Mouse (Mus musculus) embryo, embryonic 9.5 days (tissue): ENCODE results near the gene Fcer2a.

ENCODE experiments used
- DNase-seq: peaks from one replicate; pipeline ENCODE4 v3.0.0-alpha.2; 2017; ENCODE audit errors: extremely low spot score

Fcer2a gene

DNA sequence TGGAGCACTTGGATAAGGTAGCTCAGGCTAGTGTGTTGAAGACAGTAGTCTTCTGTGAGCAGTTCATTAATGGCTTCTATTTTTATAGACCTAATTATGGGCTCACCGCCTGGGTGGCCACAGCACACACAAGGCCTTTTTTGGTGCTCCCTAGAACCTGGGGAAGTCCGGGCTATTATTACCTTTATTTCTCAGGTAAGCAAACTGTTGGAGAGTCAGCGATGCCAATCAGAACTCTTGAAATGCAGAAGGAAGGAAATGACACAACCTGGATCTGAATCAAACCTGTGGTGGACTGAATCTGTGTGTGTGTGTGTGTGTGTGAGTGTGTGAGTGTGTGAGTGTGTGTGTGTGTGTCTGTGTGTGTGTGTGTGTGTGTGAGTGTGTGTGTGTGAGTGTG, at the start of gene Fcer2a:
Gene Fcer2a, minus strand, starts transcription at position 55 of the 400 bp plus-strand sequence.
- no peak for DNase-seq

DNA sequence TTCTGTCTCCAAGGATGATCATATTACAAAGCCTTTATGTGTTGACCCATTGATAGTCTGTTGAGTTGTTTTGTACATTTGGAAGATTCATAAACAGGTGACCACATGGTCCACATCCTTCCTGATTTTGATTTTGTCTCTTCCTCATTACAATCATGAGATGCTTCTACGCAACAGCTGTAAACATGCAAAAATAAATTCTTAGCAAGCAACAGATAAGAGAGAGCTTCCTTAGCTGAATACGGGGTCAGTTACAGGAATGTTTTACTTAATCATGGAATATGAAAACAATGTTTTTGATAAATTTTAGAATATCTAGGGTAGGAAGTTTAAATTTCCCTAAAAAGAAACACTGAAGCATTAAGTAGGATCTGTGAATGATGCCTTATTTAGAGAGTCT, 43.0 kb upstream of the Fcer2a start:
- DNase-seq, result no peak

DNA sequence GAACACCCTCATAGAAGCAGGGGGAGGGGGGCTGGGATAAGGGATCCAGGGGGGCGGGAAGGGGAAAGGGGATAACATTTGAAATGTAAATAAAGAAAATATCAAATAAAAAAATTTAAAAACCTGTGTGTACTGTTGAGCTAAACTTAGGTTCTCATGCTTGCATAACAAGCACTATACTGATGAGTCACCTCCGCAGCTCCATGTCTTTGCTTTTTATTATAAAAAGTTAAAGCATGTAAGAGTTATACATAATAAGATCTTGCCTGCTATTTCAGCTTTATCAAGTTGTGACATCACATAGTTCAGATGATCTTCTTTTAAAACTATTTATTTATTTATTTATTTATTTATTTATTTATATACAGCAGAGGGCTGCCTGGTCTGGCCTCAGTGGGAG, 41.6 kb upstream of the Fcer2a start:
- DNase-seq, result no peak

DNA sequence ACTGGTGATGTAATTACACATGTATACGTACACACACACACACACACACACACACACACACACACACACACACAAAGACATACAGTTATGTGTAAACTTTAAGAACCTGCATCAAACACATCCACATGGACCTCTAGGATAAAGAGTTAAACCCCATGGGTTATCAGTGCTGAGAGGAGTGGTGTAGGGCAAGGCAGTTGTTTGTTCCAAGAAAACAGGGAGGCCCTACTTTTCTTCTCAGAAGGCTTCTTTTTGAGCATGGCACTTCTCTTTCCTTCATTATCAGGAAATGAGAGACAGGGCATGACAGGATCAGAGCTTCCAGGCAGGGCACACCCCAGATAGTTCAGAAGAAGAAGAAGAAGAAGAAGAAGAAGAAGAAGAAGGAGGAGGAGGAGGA, 40.1 kb upstream of the Fcer2a start:
- no peak for DNase-seq

DNA sequence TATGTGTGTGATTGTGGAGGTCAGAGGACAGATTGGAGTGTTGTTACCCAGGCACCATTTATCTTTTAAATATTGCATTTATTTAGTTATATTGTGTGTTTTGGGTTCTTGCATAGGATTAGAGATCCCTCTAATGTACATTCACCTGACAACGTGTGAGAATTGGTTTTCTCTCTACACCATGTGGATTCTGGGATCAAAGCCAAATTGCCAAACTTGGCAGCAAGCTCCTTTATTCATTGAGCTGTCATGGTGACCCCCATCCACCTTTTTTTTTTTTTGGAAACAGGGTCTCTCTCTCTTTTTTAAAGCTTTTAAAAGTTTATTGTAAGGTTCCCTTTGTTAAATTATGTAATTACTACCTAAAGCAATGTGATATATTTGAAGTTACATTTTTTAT, 27.1 kb upstream of the Fcer2a start:
- no peak for DNase-seq

DNA sequence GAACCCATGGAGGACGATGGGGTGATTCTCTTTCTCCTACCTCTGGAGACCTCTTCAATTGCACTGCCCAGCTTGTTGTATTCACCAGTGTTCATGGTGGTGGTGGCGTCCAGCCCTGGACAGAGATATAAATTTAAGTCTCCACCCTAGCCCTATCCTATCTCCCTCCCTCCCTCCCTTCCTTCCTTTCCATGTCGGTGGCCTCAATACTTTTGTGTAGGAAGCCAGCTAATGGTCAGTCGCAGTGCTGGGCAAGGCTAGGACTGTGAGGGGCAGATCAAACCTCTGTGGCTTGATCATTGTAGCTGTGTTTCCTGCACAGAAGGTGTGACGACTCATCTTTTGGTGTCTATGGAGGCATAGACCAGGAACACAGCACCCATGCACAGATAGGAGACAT, 26.6 kb upstream of the Fcer2a start, which contains the start of gene Clec4g:
Gene Clec4g, minus strand, starts transcription at position 101 of the 400 bp plus-strand sequence.
- DNase-seq, result no peak

DNA sequence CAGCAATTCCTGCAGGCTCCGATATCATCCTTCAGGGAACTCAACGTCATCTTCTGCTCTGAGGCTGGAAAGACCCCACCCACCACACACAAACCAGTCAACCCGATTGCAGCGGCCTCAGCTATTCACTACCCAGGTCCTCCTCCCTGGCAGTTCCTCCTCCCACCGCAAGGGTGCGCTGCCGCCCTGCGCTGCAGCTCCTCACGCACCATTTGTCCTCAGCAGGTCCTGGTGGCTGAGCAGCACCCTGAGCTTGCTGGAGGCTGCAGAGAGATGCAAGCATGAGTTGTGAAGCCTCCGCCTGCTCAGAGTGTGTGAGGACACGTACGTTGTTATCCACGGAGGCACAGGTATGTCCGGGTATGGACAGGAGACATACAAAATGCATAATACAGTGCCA, 24.6 kb upstream of the Fcer2a start:
- peak; percentile 64 for DNase-seq

DNA sequence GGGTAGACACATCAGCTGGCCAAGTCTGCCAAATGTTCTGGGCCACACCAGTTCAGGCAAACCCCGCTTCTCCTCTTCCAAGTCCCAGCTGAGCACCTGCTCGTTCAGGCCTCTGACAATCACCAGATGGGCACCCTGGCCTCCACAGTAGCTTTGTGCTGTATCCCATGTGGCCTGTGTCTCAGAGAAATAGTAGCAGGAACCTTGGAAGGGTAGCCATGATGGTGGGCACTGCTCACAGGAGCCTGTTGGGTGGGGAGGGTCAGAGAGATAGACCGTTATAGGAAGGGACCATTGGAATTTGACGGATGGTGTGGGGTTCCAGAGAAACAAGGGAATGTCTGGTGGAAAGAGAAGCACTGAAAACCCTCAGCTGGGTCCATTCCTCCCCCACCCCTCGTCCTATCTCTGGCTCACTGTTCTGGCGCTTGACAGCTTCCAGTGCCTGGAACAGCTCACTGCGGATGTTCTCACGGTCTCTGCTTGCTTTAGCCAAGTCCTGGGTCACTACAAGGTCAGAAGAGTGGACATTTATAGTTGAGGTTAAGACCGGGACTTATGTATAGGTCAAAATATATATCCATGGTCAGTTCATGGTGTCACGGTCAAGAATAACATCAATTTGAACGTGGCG, 23.5 kb upstream of the Fcer2a start:
- no peak for DNase-seq

DNA sequence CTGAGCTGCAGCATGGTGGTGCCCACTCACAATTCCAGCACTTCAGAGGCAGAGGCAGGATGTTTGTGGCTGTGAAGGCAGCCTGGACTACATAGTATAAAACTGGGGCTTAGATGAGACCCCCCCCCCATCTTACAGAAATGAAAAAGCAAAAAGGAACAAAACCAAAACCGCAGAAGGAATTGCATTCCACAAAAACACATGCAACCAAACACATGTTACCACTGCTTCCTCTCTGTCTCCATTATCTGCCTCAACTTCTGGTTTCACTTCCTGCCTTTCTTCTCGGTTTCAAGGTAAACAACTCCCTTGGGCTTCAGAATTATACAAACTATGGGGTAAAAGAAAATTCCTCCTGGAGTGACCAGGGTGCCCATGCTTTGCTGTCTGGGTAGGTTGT, 17.7 kb upstream of the Fcer2a start:
- no peak for DNase-seq

DNA sequence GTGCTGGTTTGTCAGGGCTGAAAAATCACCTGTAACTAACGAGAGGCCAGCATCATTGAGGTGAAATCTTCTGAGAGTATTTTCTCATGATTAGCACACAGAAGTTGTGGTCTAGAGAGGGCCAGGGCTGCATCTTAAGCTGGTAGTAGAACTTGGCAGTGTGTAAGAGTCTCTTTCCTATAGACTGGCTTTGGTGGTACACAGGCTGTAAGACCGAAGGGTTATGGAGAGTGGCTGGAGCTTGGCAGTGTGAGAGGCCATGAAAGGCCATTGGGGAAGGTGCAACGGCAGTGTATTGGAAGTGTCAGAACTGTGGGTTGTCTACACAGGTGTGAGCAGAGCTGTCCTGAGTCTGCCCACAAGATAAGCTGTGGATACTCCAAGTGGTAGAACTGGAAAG, 16.3 kb upstream of the Fcer2a start:
- no peak for DNase-seq

DNA sequence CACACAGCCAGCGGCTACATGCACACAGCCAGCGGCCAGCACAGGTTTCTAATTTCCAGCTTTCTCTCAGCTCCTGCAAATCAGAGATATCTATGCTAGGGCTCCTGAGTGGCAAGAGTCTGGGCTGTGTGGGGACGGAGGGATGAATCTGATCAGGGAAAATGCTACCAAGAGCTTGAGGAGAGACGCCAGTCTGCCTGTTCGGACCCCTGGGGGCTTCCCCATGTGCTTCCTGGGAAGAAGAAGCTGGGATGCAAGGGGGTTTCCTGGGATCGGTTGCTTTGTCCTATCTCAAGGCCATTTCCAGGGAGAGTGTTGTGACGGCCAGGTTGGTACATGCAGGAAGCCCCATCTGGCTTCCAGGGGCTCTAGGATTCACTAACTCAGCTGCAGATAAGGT, 13.6 kb upstream of the Fcer2a start:
- DNase-seq, result no peak

DNA sequence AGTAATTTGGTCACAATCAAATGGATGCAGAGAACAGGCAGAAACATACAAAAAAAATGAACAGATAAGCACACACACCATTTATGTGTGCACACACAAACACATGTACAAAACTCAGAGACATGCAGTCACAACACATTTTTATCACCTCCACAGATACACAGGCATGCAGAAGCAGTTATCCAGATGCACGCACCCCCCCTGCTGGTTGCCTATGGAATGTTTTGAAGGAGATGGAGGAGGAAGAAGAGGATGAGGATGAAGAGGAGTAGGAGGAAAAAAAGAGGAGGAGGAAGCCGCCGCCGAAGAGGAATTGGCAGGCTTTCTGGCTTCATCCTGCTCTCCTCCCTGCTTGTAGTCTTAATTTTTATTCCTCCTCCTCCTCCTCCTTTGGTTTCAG, 11.7 kb upstream of the Fcer2a start:
- DNase-seq, result no peak

DNA sequence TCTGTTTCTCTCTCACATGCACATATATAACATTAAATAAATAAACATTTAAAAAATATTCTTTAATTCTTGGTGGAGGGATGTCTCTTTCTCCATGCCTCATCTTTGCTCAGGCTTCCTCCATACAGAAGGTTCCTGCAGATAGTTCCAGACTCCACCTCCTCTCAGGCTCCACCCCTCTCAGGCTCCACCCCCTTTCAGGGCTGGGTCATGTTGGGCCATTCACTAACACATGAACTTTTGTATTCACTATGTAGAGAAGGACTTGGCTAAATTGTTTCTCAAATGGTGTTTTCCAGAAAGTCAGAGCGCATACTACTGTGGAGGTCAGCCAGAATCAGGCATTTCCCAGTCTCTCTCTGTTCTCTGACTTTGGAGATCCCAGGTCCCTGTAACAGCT, 7.5 kb upstream of the Fcer2a start:
- no peak for DNase-seq

DNA sequence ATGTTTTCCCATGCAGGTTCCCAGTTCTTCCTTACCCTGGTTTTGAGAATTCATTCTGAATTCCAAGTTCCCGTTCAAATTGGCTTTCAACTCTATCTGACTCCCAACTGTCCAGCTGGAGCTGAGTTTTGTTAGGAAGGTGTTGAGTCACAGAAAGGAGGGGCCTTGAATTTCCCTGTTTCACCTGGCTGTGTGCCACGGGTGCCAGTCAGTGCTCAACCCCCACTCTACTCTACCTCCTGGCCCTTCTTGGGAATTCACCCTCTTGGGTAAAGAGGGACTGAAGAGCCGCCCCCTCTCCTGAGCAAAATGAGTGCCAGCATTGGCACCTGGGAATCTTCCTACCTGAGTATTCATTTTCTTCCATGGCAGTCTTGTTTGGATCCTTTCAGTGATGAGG, 3.2 kb downstream of the Fcer2a start:
- DNase-seq, result no peak

DNA sequence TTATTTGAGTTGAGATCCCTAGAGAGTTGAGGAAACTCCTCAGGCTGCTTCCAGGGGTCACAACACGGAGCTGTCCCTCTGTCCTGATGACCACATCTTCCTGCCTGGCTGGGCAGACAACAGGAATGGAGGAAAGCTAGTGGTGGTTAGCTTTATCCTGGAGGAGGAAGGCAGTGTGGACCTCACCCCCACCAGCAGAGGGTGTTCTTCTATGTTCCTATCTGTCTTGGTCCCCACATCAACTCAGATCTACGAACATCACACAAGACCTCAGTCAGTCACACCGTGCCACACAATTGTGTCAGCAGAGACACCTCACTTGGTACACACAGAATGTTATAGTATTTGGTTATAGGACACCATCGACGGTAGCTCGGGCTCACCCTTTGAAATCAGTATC, 6.4 kb downstream of the Fcer2a start:
- DNase-seq, result no peak

DNA sequence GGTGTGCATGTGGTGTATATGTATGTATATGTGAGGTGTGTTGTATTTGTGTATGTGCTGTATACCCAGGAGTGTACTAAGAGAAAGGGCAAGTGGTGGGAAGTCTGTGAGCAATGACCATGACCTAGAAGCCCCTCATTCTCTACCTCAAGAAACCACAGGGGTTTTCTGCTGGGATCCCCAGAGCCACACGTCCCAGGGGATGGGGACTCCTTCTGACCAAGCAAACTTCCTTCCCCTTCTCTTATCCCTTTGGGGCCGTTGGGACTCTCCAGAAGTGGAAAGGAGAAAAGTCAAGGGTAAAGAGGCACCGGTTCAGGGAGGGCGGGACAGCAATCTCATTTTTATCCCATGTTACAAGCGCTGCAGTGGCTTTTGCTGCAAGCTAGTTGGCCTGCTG, 8.6 kb downstream of the Fcer2a start:
- no peak for DNase-seq

DNA sequence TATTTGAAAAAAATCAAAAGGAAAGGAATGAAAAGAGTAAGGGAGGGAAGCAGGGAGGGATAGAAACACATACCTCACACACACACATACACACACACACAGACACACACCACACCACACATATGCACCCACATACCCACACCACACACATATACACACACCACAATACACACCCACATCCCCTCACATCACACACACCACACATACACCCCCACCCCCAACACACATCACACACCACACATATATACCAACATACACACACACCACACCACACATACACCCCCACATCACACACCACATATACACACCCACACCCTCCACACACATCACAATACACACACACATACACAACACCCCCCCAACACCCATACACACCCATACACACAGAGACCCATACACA, 9.4 kb downstream of the Fcer2a start:
- no peak for DNase-seq

DNA sequence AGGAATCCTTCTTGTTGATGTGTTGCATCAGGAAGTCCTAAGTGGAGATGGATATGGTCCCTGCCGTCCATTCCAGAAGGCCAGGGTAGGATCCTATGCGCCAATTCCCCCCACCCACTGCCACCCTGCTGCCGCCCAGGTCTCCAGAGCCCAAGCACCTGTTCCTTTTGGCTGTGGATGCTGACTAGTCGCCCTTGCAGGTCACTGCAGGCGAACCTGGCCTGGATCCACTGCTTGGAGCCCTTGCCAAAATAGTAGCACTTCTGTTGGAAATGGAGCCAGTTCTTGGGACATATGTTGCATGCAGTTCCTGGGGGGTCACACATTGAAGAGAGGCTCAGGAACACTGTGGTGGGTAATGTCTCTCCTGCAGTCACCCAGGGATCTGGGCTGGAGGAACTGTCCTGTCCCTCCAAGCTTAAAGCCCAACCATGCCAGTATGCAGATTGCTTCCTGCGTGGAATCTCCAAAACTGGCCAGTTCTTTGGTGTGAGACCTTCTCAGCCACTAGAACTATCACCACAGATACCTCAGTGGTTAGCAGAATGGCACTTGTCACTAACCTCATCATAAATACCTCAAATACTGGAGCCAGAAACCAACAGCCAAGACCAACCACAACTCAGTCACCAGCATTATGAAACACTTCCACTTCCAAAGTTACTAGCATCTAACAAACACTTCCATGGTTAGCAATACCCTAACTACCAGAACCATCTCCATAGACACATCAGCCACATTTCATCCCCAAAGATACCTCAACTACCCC, 10.4 kb downstream of the Fcer2a start:
- DNase-seq, result no peak

DNA sequence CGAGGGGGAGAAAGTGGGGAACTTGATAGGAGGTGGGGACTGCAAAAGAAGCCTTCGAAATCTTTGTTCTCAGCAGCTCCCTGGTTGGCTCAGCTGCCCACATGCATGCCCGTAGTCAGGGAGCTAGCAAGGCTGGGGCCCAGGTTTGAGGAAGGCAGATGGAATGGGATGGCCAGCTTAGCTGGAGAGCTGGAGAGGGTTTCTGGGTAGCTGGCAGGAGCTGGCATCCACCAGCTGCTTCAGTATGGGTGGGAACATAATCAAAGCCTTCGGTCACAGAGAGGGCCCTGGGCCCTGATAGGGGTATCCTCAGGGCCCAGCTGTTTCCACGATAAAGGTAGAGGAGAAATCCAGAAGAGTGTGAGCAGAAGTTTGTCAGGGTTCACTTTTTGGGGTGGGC, 11.5 kb downstream of the Fcer2a start:
- no peak for DNase-seq

DNA sequence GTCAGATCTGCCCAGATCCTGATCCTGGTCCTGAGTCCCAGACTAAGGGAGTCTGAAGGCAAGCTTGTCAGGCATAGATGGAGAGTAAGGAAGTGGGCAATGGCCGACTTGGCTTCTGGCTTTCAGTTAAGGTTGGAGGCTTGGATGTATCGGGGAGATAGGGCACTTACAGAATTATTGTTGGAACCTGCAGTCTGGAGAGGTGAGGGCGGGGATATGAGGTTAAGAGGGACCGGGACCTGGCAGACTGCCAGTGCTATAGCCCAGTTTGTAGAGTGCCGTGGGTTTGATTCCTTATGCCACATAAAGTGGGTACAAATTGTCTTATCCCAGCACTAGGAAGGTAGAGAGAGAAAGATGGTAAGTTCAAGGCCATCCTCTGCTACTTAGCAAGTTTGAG, 14.3 kb downstream of the Fcer2a start:
- DNase-seq, result no peak

DNA sequence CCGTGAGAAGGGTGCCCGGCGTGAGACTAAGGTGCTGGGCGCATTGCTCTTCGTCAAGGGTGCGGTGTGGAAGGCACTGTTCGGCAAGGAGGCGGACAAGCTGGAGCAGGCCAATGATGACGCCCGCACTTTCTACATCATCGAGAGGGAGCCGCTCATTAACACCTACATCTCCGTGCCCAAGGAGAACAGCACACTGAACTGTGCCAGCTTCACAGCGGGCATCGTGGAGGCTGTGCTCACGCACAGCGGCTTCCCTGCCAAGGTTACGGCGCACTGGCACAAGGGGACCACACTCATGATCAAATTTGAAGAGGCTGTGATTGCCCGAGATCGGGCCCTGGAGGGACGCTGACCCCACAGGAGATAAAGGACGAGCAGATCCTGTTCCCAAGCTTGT, 14.7 kb downstream of the Fcer2a start:
- DNase-seq, result no peak

DNA sequence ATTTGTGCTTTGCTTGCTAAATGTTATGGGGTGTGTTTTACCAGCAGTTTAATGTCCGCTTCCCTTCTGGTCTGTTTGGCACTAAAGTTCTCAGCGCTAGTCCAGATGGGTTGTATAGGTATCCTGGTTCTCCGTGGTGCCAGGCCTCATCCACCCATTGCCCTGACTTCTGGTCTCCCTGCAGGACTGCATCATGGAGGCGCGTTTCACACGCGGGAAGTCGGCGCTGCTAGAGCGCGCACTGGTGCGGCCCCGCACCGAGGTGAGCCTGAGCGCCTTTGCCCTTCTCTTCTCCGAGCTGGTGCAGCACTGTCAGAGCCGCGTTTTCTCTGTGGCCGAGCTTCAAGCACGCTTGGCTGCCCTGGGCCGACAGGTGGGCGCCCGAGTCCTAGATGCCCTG, 15.1 kb downstream of the Fcer2a start:
- DNase-seq, result no peak

DNA sequence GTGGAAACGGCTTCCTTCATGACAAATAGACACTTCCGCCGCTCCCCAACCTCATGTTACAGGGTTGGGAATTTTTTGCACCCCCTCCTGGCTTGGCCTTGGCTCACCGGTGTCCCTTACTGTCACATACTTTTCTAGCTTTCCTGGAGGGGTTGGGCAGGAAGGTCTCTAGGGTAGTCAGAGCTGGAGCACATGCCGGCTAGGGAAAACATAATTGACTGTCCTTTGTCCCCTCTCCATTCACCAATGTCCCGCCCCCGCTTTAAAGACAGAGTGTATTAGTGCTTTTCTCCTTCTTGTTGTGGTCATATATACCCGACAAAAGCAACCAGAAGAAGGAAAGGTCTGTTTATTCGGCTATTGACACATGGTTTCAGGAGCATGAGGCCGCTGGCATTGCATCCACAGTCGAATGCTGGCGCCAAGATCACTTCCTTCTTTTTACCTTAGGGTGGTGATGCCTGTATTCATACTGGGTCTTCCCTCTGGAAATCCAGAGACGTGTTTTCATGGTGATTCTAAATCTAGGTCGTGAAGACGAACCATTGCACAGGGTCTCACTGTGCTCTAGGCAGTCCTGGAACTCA, 16.9 kb downstream of the Fcer2a start:
- DNase-seq, result peak; percentile 39
